Mouse (Mus musculus): Measurements from ENCODE around the gene Tubgcp4.
"Not testable (repeated sequence)": the region's sequence is repeated elsewhere in the genome, so short reads cannot be mapped to it uniquely, and the experiment has no call there.

Gene Tubgcp4

GRCm38 (mm10) chr2:121170481-121170971, at the start of gene Tubgcp4:
TSS of gene Tubgcp4 (plus strand) at chr2:121170654.
- peak in 1 of 2 experiments; percentile 41 for DNase-seq (ENCODE audit: low spot score in 2 of 2)

GRCm38 (mm10) chr2:121126302-121126701, 44.2 kb upstream of the Tubgcp4 start:
- DNase-seq (ENCODE audit: low spot score in 2 of 2): not testable (repeated sequence)

- no peak for DNase-seq (ENCODE audit: low spot score in 2 of 2)
These were observed 42.9 kb upstream of the Tubgcp4 start for GRCm38 (mm10) chr2:121127536-121127935.

GRCm38 (mm10) chr2:121128865-121129620, 41.4 kb upstream of the Tubgcp4 start:
- no peak for DNase-seq (ENCODE audit: low spot score in 2 of 2)

- DNase-seq (ENCODE audit: low spot score in 2 of 2): no peak
These were observed 37.6 kb upstream of the Tubgcp4 start for GRCm38 (mm10) chr2:121132822-121133221.

- no peak for DNase-seq (ENCODE audit: low spot score in 2 of 2)
These were observed 33.1 kb upstream of the Tubgcp4 start for GRCm38 (mm10) chr2:121137371-121137770.

GRCm38 (mm10) chr2:121139266-121140017, 31.0 kb upstream of the Tubgcp4 start:
- peak in 1 of 2 experiments; percentile 19 for DNase-seq (ENCODE audit: low spot score in 2 of 2)

- peak; percentile 88 to 91 for DNase-seq (ENCODE audit: low spot score in 2 of 2)
These were observed 30.2 kb upstream of the Tubgcp4 start, which contains the start of the genes Adal and Lcmt2 for GRCm38 (mm10) chr2:121140018-121140882. TSS of gene Adal (plus strand) at chr2:121140428. TSS of gene Lcmt2 (minus strand) at chr2:121140653.

- no peak for DNase-seq (ENCODE audit: low spot score in 2 of 2)
These were observed 29.0 kb upstream of the Tubgcp4 start for GRCm38 (mm10) chr2:121141216-121142035.

- DNase-seq (ENCODE audit: low spot score in 2 of 2): no peak
These were observed 28.0 kb upstream of the Tubgcp4 start for GRCm38 (mm10) chr2:121142415-121142814.

- no peak for DNase-seq (ENCODE audit: low spot score in 2 of 2)
These were observed 20.8 kb upstream of the Tubgcp4 start for GRCm38 (mm10) chr2:121149679-121150078.

- no peak for DNase-seq (ENCODE audit: low spot score in 2 of 2)
These were observed 17.4 kb upstream of the Tubgcp4 start for GRCm38 (mm10) chr2:121153100-121153499.

- no peak for DNase-seq (ENCODE audit: low spot score in 2 of 2)
These were observed 1.3 kb upstream of the Tubgcp4 start for GRCm38 (mm10) chr2:121169173-121169572.

GRCm38 (mm10) chr2:121169902-121170301, 552 bp upstream of the Tubgcp4 start:
- DNase-seq (ENCODE audit: low spot score in 2 of 2): peak; percentile 15 to 34

- DNase-seq (ENCODE audit: low spot score in 2 of 2): peak; percentile 81 to 87
These were observed 707 bp downstream of the Tubgcp4 start, which contains the start of gene Zscan29 for GRCm38 (mm10) chr2:121170980-121171742. TSS of gene Zscan29 (minus strand) at chr2:121171125.

GRCm38 (mm10) chr2:121178828-121179479, 8.5 kb downstream of the Tubgcp4 start:
- no peak for DNase-seq (ENCODE audit: low spot score in 2 of 2)

- DNase-seq (ENCODE audit: low spot score in 2 of 2): no peak
These were observed 13.0 kb downstream of the Tubgcp4 start for GRCm38 (mm10) chr2:121183431-121183830.

GRCm38 (mm10) chr2:121184142-121184541, 13.7 kb downstream of the Tubgcp4 start:
- DNase-seq (ENCODE audit: low spot score in 2 of 2): no peak

- DNase-seq (ENCODE audit: low spot score in 2 of 2): no peak
These were observed 18.1 kb downstream of the Tubgcp4 start for GRCm38 (mm10) chr2:121188530-121188929.

All from urinary bladder, postnatal 36 days (tissue).